ENCODE assay signal across 26 mouse cellular contexts in genomic region chr16:95619859-95620325, GRCm38 (mm10). TPM values are rescaled to one million over a fixed set of nuclear protein-coding genes. Genes with fewer than 3 reads are reported as not detected.
DNase-seq lines count a peak whose midpoint lies in the region; ATAC-seq lines count a peak whose summit lies in the region.
"Had no signal": no experiment of that assay in that cellular context is flagged by ENCODE, and none has a peak within 500 bp of the region (broad histone marks: within the 10 kb centered on the region; RNA-seq: fewer than 3 reads in every experiment).

No protein-coding gene starts in this region.

- no peaks in the 10 kb centered on the region for H3K9me3 ChIP-seq in stomach, embryonic 15.5 days
- H3K9me3 ChIP-seq in hindbrain, embryonic 13.5 days = no peaks in the 10 kb centered on the region
- H3K9me3 ChIP-seq: embryonic facial prominence, embryonic 13.5 days; heart, embryonic 15.5 days; hindbrain, embryonic 15.5 days; intestine, embryonic 15.5 days; limb, embryonic 15.5 days; midbrain, embryonic 12.5 days; neural tube, embryonic 15.5 days had no signal

- 0 out of 2 replicates have a peak, but pooled peaks cover 5% of the 10 kb centered on the region for H3K4me1 ChIP-seq in stomach, embryonic 15.5 days
- no peaks in the 10 kb centered on the region for H3K4me1 ChIP-seq in hindbrain, embryonic 13.5 days (replicated peaks)
- H3K4me1 ChIP-seq: hindbrain, embryonic 15.5 days; intestine, embryonic 15.5 days; midbrain, embryonic 12.5 days; neural tube, embryonic 15.5 days had no signal

- no peaks in the 10 kb centered on the region for H3K27me3 ChIP-seq in stomach, embryonic 15.5 days (replicated peaks)
- H3K27me3 ChIP-seq in hindbrain, embryonic 13.5 days = no peaks in the 10 kb centered on the region
- H3K27me3 ChIP-seq: embryonic facial prominence, embryonic 13.5 days; hindbrain, embryonic 15.5 days; intestine, embryonic 15.5 days; limb, embryonic 15.5 days; midbrain, embryonic 12.5 days; neural tube, embryonic 15.5 days had no signal

- no peak; the same call in 1 of the 2 replicates for ATAC-seq in stomach, embryonic 15.5 days (ENCODE audit: insufficient read depth, low FRiP score, low read depth)
- no peak for ATAC-seq in hindbrain, embryonic 13.5 days (ENCODE audit: low FRiP score)
- ATAC-seq: activated CD4-positive, CD25-positive, alpha-beta regulatory T cell, adult 4 months; forebrain, embryonic 14.5 days; intestine, embryonic 15.5 days had no signal

- DNase-seq in 3T3-L1 (ENCODE audit: low read depth, low spot score) = peak; percentile 44
- peak; percentile 17 for DNase-seq in brain, adult 2 months (ENCODE audit: low read depth, low spot score)
- peak; percentile 68 for DNase-seq in lung, postnatal 10 days
- no peak for DNase-seq in embryo, embryonic 11 days
- no peak for DNase-seq in kidney, postnatal 36 days
- DNase-seq: adrenal gland, adult 8-10 months; cerebellum, adult 18-20 months; cerebellum, postnatal 14 days; heart, postnatal 4 days; kidney, adult 8-10 months; kidney, postnatal 10 days; right cerebral cortex, adult 18-20 months; right cerebral cortex, postnatal 4 days; thymus, postnatal 25 days had no signal

- H3K9ac ChIP-seq in stomach, embryonic 15.5 days = no peak overlapping the region
- H3K9ac ChIP-seq in hindbrain, embryonic 13.5 days = no peak overlapping the region
- H3K9ac ChIP-seq: embryonic facial prominence, embryonic 13.5 days; heart, embryonic 15.5 days; hindbrain, embryonic 15.5 days; intestine, embryonic 15.5 days; limb, embryonic 15.5 days; liver, embryonic 14.5 days; midbrain, embryonic 12.5 days; neural tube, embryonic 15.5 days had no signal

- H3K36me3 ChIP-seq in stomach, embryonic 15.5 days = no peaks in the 10 kb centered on the region
- no peaks in the 10 kb centered on the region for H3K36me3 ChIP-seq in hindbrain, embryonic 13.5 days
- H3K36me3 ChIP-seq: embryonic facial prominence, embryonic 13.5 days; heart, embryonic 15.5 days; hindbrain, embryonic 15.5 days; intestine, embryonic 15.5 days; limb, embryonic 15.5 days; midbrain, embryonic 12.5 days; neural tube, embryonic 15.5 days had no signal

- no peak overlapping the region for H3K4me3 ChIP-seq in stomach, embryonic 15.5 days (replicated peaks)
- no peak overlapping the region for H3K4me3 ChIP-seq in hindbrain, embryonic 13.5 days
- H3K4me3 ChIP-seq: embryonic facial prominence, embryonic 13.5 days; heart, embryonic 15.5 days; hindbrain, embryonic 15.5 days; intestine, embryonic 15.5 days; limb, embryonic 15.5 days; midbrain, embryonic 12.5 days; neural tube, embryonic 15.5 days had no signal

- 35% methylated on average over 4 of the region's 4 CpGs for WGBS in stomach, embryonic 15.5 days
- 90% methylated on average over 4 of the region's 4 CpGs for WGBS in hindbrain, embryonic 13.5 days

- H3K4me2 ChIP-seq in stomach, embryonic 15.5 days = no peak overlapping the region
- no peak overlapping the region for H3K4me2 ChIP-seq in hindbrain, embryonic 13.5 days
- H3K4me2 ChIP-seq: embryonic facial prominence, embryonic 13.5 days; heart, embryonic 15.5 days; hindbrain, embryonic 15.5 days; intestine, embryonic 15.5 days; limb, embryonic 15.5 days; midbrain, embryonic 12.5 days; neural tube, embryonic 15.5 days had no signal

- H3K27ac ChIP-seq in stomach, embryonic 15.5 days = peak overlapping the region; percentile 27; the same call in 1 of the 2 replicates
- H3K27ac ChIP-seq in hindbrain, embryonic 13.5 days = no peak overlapping the region
- H3K27ac ChIP-seq: embryonic facial prominence, embryonic 13.5 days; heart, embryonic 15.5 days; hindbrain, embryonic 15.5 days; intestine, embryonic 15.5 days; limb, embryonic 15.5 days; liver, embryonic 14.5 days; midbrain, embryonic 12.5 days; neural tube, embryonic 15.5 days had no signal

RNA-seq across cellular contexts. Expression of gene Erg, which starts 33.5 kb away (rescaled TPM):
- 4.6 and 6.0 TPM in 2 replicates for polyA plus RNA-seq in stomach, embryonic 15.5 days (2015; fragmentation: Nextera tagmentation; extraction: Ambion mirVana)
- polyA plus RNA-seq in hindbrain, embryonic 13.5 days (2015; fragmentation: Nextera tagmentation; extraction: Ambion mirVana) = 2.1 and 3.0 TPM in 2 replicates
- polyA plus RNA-seq: activated CD4-positive, CD25-positive, alpha-beta regulatory T cell, adult 4 months had no signal

Comparison
In these comparisons a context has a peak if more than half of its experiments do, and no peak if none do; other contexts are left out.
1. DNase-seq: peak in 3T3-L1 (single experiment), brain, adult 2 months (single experiment) and lung, postnatal 10 days (single experiment); none in embryo, embryonic 11 days (single experiment) and kidney, postnatal 36 days (0 of 2).